Mouse (Mus musculus) embryonic facial prominence, embryonic 10.5 days (tissue): ENCODE data around the gene Acot11. TPM values are rescaled to one million over a fixed set of nuclear protein-coding genes. Genes with fewer than 3 reads are reported as not detected.
"Not testable (repeated sequence)": the region's sequence is repeated elsewhere in the genome, so short reads cannot be mapped to it uniquely, and the experiment has no call there.

Experiments used
- DNase-seq: peaks from one replicate; pipeline ENCODE4 v3.0.0-alpha.2; 2017; ENCODE audit warnings: low spot score
- H3K27ac ChIP-seq: fragments of 300-500 bp; sonication (generic); replicated peaks from 2 replicates; pipeline ENCODE4 v1.5.1; 2016; ENCODE audit warnings: mild to moderate bottlenecking
- H3K27me3 ChIP-seq: fragments of 300-500 bp; sonication (generic); replicated peaks from 2 replicates; pipeline ENCODE4 v1.6.1; 2016; ENCODE audit warnings: low read depth, mild to moderate bottlenecking; ENCODE audit not compliant: poor library complexity, severe bottlenecking
- H3K36me3 ChIP-seq: fragments of 300-500 bp; sonication (generic); replicated peaks from 2 replicates; pipeline ENCODE4 v1.6.1; 2016; ENCODE audit warnings: mild to moderate bottlenecking, moderate library complexity
- H3K4me1 ChIP-seq: fragments of 300-500 bp; sonication (generic); 2 replicates; pipeline ENCODE4 v1.6.1; 2016
- H3K4me3 ChIP-seq: fragments of 300-500 bp; sonication (generic); 2 replicates; pipeline ENCODE4 v1.5.1; 2016; ENCODE audit warnings: mild to moderate bottlenecking, moderate library complexity
- H3K9me3 ChIP-seq: fragments of 300-500 bp; sonication (generic); 2 replicates; pipeline ENCODE4 v1.6.1; 2016; ENCODE audit warnings: mild to moderate bottlenecking
- whole genome bisulfite sequencing: fragments of 180-500 bp; shearing (Covaris S2); methylation state at CpG from one replicate; pipeline ENCODE4 v1.1.7; 2016; 5-methylcytosine and 5-hydroxymethylcytosine counted together
- polyA plus RNA-seq: library from polyadenylated mRNA; unstranded; fragments of >200 nt; fragmentation: Nextera tagmentation; extraction: Ambion mirVana; gene quantifications from 2 replicates; pipeline ENCODE4 v1.2.1, GENCODE M21; 2016

Acot11 gene
- polyA plus RNA-seq, 1 experiment from 2014 or later: 2.1 TPM

- Histone ChIP-seq H3K36me3 (no peaks in the 10 kb centered on the region), H3K4me3 (no peak overlapping the region), H3K9me3 (no peaks in the 10 kb centered on the region), H3K4me1 (peaks cover 30% of the 10 kb centered on the region), H3K27ac (peak overlapping the region; percentile 41; the same call in 1 of the 2 replicates), H3K27me3 (no peaks in the 10 kb centered on the region)
- DNase-seq: peak; percentile 35
- WGBS: 83% methylated on average over 1 of the region's 1 CpGs
These were observed 57.7 kb downstream of the Acot11 start for GRCm38 (mm10) chr4:106747001-106747580.

GRCm38 (mm10) chr4:106745862-106746261 lies 58.9 kb downstream of the Acot11 start:
- Histone ChIP-seq H3K27me3 (no peaks in the 10 kb centered on the region), H3K36me3 (no peaks in the 10 kb centered on the region), H3K9me3 (no peaks in the 10 kb centered on the region), H3K4me3 (no peak overlapping the region), H3K27ac (0 out of 2 replicates have a peak overlapping the region, but pooled peaks have one; percentile 10), H3K4me1 (peaks cover 30% of the 10 kb centered on the region)
- 85% methylated on average over 7 of the region's 7 CpGs for WGBS
- no peak for DNase-seq

GRCm38 (mm10) chr4:106737904-106738303 lies 66.9 kb downstream of the Acot11 start:
- H3K27me3 ChIP-seq: no peaks in the 10 kb centered on the region
- H3K9me3 ChIP-seq: no peaks in the 10 kb centered on the region
- no peaks in the 10 kb centered on the region for H3K36me3 ChIP-seq
- H3K4me1 ChIP-seq: peaks cover 25% of the 10 kb centered on the region
- no peak overlapping the region for H3K27ac ChIP-seq
- H3K4me3 ChIP-seq: no peak overlapping the region
- WGBS: 69% methylated on average over 3 of the region's 3 CpGs
- DNase-seq: no peak

- not testable (repeated sequence) for H3K4me3 ChIP-seq, H3K27ac ChIP-seq, H3K27me3 ChIP-seq, H3K9me3 ChIP-seq, H3K36me3 ChIP-seq
- peaks cover 25% of the 10 kb centered on the region for H3K4me1 ChIP-seq
- WGBS: 47% methylated on average over 1 of the region's 1 CpGs
- peak; percentile 56 for DNase-seq
These were observed 67.9 kb downstream of the Acot11 start for GRCm38 (mm10) chr4:106736884-106737283.

GRCm38 (mm10) chr4:106733636-106734035 lies 71.2 kb downstream of the Acot11 start, which contains the start of gene Fam151a:
TSS of gene Fam151a (plus strand) at chr4:106733889.
- Histone ChIP-seq H3K4me1 (peaks cover 25% of the 10 kb centered on the region), H3K4me3 (no peak within 1 kb of the TSS), H3K36me3 (no peaks in the 10 kb centered on the region), H3K27me3 (no peaks in the 10 kb centered on the region), H3K9me3 (no peaks in the 10 kb centered on the region), H3K27ac (peak within 1 kb of the TSS; percentile 35; the same call in 1 of the 2 replicates)
- WGBS: 57% methylated on average over 4 of the region's 4 CpGs
- DNase-seq: no peak

- 88% methylated on average over 7 of the region's 7 CpGs for WGBS
- no peak for DNase-seq
- no peak within 1 kb of the TSS for H3K27ac ChIP-seq
- no peak within 1 kb of the TSS for H3K4me3 ChIP-seq
- no peaks in the 10 kb centered on the region for H3K27me3 ChIP-seq
- no peaks in the 10 kb centered on the region for H3K9me3 ChIP-seq
- peaks cover 14% of the 10 kb centered on the region for H3K4me1 ChIP-seq
- no peaks in the 10 kb centered on the region for H3K36me3 ChIP-seq
These were observed 74.0 kb downstream of the Acot11 start, which contains the start of gene Mroh7 for GRCm38 (mm10) chr4:106730814-106731213. TSS of gene Mroh7 (minus strand) at chr4:106730925.

- DNase-seq: no peak
- Histone ChIP-seq H3K27me3 (no peaks in the 10 kb centered on the region), H3K4me1 (peaks cover 4% of the 10 kb centered on the region; the same call in 1 of the 2 replicates), H3K36me3 (no peaks in the 10 kb centered on the region), H3K4me3 (no peak overlapping the region), H3K27ac (no peak overlapping the region), H3K9me3 (no peaks in the 10 kb centered on the region)
- WGBS: 90% methylated on average over 4 of the region's 4 CpGs
These were observed 84.2 kb downstream of the Acot11 start for GRCm38 (mm10) chr4:106720631-106721030.

- no peak for DNase-seq
- Histone ChIP-seq H3K4me1 (peaks cover 4% of the 10 kb centered on the region; the same call in 1 of the 2 replicates), H3K36me3 (no peaks in the 10 kb centered on the region), H3K9me3 (no peaks in the 10 kb centered on the region), H3K27me3 (0 out of 2 replicates have a peak, but pooled peaks cover 4% of the 10 kb centered on the region), H3K4me3 (no peak overlapping the region), H3K27ac (no peak overlapping the region)
- WGBS: 93% methylated on average over 6 of the region's 6 CpGs
These were observed 91.2 kb downstream of the Acot11 start for GRCm38 (mm10) chr4:106713622-106714021.

- Histone ChIP-seq H3K4me1 (peaks cover 16% of the 10 kb centered on the region), H3K4me3 (0 out of 2 replicates have a peak overlapping the region, but pooled peaks have one; percentile 33), H3K27me3 (0 out of 2 replicates have a peak, but pooled peaks cover 4% of the 10 kb centered on the region), H3K36me3 (no peaks in the 10 kb centered on the region), H3K9me3 (no peaks in the 10 kb centered on the region), H3K27ac (no peak overlapping the region)
- WGBS: 2% methylated on average over 8 of the region's 8 CpGs
- DNase-seq: peak; percentile 87
These were observed 96.4 kb downstream of the Acot11 start for GRCm38 (mm10) chr4:106708408-106708807.

- DNase-seq: no peak
- 0 out of 2 replicates have a peak overlapping the region, but pooled peaks have one; percentile 30 for H3K27ac ChIP-seq
- peaks cover 16% of the 10 kb centered on the region for H3K4me1 ChIP-seq
- 0 out of 2 replicates have a peak overlapping the region, but pooled peaks have one; percentile 33 for H3K4me3 ChIP-seq
- WGBS: 45% methylated on average over 5 of the region's 5 CpGs
- no peaks in the 10 kb centered on the region for H3K36me3 ChIP-seq
- H3K9me3 ChIP-seq: no peaks in the 10 kb centered on the region
- H3K27me3 ChIP-seq: 0 out of 2 replicates have a peak, but pooled peaks cover 4% of the 10 kb centered on the region
These were observed 96.8 kb downstream of the Acot11 start for GRCm38 (mm10) chr4:106707957-106708356.

- H3K27me3 ChIP-seq: peaks cover 22% of the 10 kb centered on the region; the same call in 1 of the 2 replicates
- no peak for DNase-seq
- H3K9me3 ChIP-seq: no peaks in the 10 kb centered on the region
- 52% methylated on average over 8 of the region's 8 CpGs for WGBS
- H3K27ac ChIP-seq: peak overlapping the region; percentile 48
- H3K4me3 ChIP-seq: no peak overlapping the region
- no peaks in the 10 kb centered on the region for H3K36me3 ChIP-seq
- H3K4me1 ChIP-seq: peaks cover 28% of the 10 kb centered on the region
These were observed 99.6 kb downstream of the Acot11 start for GRCm38 (mm10) chr4:106705096-106705665.

- WGBS: 73% methylated on average over 11 of the region's 11 CpGs
- peak overlapping the region; percentile 10; the same call in 1 of the 2 replicates for H3K27ac ChIP-seq
- H3K9me3 ChIP-seq: no peaks in the 10 kb centered on the region
- no peak overlapping the region for H3K4me3 ChIP-seq
- no peaks in the 10 kb centered on the region for H3K36me3 ChIP-seq
- no peak for DNase-seq
- H3K27me3 ChIP-seq: peaks cover 20% of the 10 kb centered on the region; the same call in 1 of the 2 replicates
- peaks cover 34% of the 10 kb centered on the region for H3K4me1 ChIP-seq
These were observed 100.4 kb downstream of the Acot11 start for GRCm38 (mm10) chr4:106704416-106704815.

GRCm38 (mm10) chr4:106703956-106704355 lies 100.8 kb downstream of the Acot11 start:
- no peak for DNase-seq
- 0 out of 2 replicates have a peak overlapping the region, but pooled peaks have one; percentile 10 for H3K27ac ChIP-seq
- no peaks in the 10 kb centered on the region for H3K9me3 ChIP-seq
- H3K36me3 ChIP-seq: no peaks in the 10 kb centered on the region
- WGBS: 82% methylated on average over 10 of the region's 10 CpGs
- peaks cover 17% of the 10 kb centered on the region; the same call in 1 of the 2 replicates for H3K27me3 ChIP-seq
- H3K4me3 ChIP-seq: no peak overlapping the region
- peaks cover 34% of the 10 kb centered on the region for H3K4me1 ChIP-seq
